Mouse (Mus musculus) ovary, postnatal 14 days (tissue): ENCODE data around the gene Traf4.

ENCODE experiments used
- DNase-seq: peaks from one replicate; pipeline ENCODE4 v3.0.0; 2022; ENCODE audit warnings: low spot score

Gene Traf4

DNA sequence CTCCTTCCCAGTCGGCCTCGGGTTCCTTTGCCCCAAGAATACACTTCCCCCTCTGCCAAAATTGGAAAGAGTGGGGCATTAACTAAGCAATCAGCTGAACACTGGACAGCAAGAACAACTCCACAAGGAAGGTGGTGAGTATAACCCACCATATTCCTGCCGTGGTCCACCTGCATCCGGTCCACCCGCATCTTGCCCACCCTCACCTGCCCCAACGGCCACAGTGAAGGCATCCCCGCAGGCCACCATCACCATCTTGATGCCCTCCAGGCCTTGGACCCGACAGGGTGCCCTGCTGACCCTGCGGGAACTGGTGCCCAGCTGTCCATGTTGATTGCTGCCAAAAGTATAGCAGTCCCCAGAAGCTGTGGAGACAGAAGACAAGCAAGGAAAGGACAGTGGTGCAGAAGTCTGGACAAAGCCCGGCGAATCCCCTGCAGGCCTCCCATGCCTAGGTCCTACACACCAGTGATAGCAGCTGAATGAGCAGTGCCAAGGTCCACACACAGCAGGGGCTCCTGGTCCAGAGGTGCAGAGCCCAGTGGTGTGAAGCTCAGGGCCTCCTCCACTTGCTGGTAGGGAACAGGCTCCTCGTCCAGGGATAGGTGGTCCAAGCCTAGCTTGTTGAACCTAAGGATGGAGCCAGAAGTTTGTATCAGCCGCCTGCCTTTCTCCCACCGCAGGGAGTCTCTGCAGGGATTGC lies 2.0 kb upstream of the Traf4 start:
- DNase-seq, result no peak

DNA sequence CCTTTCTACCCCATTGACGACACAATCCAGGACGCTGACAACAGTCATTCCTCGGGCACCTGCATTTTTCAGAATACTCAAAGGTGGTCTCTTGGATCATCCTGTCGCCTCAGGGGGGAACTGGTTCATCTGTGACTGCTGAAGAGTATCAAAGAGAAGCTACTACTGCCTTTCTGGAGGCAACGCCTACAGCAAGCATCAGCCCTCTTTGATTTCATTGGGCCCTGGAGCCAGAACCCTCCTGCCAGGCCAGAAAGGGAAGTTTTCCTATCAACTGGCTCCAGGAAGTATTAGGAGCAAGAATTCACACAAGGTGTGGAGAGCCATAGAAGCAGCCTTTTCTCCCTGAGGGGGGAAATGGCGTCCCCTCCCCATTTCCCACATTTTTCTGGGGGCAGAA lies 1.3 kb upstream of the Traf4 start:
- DNase-seq, result no peak

DNA sequence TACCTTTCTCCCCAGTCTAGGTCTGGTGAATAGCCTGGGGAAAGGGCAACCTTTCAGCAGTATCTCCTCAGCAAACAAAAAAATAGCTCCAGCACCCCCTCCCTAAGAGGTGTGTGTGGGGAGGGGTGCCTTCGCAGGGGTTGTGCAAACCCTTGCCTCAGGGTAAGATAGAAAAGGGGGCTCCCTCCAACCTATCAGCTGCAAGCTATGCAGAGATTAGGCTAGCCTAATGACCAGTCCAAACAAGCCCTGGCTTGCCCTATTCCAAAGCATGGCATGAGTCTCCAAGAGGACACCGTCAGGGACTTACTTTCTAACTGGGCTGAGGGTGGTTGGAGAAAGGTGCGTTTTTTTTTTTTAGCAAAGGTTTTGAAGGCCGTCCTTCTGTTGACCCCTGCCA lies 772 bp upstream of the Traf4 start:
- DNase-seq, result no peak

DNA sequence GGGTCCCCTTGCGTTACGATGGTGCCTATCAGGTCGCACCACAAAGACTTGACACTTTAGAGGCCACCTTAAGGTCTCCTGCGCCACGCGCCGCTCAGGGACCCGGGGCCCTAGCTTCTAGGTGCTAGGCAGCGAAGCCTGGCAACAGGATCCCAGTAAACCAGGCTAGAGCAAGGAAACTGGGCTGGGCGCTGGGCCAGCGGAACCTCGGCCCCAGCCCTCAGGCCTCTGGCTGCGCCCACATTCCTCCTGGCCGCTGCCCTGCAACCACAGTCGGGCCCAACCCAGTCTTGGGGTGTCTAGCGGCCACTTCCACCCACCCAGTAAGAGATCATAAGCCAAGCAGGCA lies 346 bp upstream of the Traf4 start:
- DNase-seq, result peak; percentile 56

DNA sequence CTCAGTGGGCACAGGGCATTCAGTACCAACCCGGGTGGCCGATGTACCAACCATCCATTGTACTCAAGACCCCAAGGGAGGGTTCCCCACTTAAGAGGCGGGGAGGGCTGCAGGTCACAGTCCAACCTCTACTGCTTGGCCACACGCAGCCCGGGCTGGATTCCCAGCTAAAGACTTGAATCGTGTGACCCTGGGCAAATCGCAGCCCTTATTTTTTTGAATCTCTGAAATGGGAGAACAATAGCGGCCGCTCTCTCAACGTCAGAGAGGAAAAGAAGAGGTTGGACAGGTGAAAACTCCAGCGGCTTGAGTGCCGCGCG lies 825 bp downstream of the Traf4 start:
- DNase-seq, result no peak

DNA sequence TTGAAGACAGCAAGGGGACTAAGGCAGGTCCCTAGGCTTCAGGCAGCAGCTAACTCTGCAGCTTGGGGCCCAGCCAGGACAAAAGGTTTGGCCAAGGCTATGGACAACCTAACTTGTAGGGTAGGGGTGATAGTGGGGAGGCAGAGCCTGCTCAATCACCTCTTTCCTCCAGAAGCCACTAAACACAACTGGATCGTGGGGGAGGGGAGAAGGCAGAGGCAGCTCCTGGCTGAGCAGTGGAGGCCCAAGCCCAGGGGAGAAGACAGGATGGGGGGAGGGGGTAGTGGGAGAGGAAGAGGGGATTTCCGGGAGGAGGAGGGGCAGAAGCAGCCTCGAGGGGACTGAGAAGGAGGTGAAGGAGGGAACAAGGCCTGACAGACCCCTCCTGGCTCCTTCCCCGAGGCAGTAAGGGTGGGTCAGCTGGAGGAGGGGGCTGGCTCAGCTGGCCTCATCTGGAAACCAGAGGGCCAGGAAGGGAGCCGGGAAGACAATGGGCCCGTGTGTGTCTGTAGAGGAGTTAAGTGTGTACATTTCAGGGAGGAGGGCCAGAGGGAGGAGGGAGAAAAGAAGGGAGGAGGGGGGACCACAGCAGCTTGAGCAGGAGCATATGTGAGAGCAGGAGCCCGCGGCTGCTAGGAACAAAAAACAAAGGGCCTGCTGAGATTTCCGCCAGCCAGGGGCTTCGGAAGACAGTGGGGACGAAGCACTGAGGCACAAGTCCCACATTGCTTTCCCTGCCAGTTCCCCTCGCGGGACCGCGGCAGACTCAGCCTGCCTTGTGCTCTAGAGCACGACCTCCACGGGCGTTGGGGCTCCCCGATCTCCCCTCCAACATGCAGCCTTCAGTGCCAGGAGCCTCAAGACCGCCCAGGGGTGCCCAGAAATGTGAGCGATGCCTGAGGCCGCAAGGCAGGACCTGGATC lies 1.4 kb downstream of the Traf4 start:
- peak; percentile 66 for DNase-seq

DNA sequence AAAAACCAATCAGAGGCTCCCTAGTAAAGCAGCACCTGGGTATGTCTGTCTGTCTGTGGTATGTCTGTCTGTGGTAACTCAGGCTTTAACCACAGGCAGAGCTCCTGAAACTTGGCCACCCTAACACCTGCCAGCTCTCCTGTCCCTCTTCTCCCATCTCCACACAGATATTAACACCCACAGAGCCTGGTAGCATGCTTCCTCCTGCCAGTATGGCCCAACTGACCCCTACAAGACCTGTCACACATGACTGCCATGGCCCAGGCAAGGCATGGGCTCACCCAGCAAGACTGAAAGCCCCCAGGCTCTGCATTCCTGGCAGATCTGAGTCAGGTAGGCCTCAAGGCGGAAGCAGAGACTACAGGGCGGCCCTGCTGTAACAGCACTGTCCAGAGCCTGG lies 2.3 kb downstream of the Traf4 start:
- DNase-seq, result no peak

DNA sequence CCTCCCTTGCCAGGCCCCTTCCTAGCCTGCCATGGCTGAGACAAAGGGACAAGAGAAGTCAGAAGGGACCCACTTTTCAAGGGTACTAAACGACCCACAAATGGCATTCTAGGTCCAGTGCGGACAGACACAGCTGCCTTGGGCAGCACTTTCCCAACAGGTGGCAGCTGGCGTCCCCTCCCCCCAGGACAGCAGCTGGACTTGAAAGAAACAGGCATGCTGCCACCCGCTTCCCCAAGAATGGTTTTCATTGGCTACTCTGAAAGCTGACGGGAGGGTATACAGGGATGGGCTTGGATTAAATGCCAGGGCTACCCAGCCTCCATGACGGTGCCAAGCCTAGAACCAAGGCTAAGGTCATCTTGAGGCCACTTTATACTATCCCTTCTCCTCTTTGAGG lies 2.9 kb downstream of the Traf4 start:
- DNase-seq, result no peak

DNA sequence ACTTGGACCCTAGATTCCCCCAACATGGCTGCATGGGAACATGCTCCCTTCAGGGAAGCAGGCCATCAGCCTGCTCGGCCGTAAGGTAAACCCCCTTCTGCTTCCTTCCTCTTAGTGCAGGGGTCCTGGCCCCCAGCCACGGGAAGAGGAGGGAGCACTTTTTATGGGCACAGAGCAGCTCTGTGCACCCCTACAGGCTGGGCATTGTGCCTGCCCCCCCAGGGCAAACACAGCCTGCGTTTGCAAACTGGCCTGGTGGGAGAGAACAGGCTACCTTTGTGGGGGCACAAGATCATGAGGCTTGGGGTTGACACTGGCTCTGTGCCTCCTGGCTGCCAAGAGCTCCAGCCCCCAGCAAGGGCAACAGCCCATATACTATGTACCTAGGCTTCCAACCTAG lies 3.4 kb downstream of the Traf4 start:
- no peak for DNase-seq

DNA sequence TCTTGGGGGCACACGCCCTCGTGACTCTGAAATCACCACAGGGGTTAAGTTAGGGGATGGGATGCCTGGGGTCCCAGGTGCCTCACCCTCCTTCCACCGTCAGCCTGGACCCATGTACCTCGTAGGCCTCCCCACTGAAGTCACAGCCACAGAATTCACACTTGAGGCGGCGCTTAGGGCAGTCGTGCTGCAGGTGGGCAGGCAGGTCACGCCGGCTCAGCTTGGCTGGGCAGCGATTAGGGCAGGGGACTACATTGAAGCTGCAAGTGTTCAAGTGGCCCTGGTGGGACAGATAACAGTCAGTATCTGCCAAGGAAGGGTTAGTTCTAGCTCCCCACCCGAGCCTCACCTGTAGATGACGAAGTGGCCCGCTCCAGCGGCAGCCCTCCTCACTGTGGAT lies 4.2 kb downstream of the Traf4 start:
- no peak for DNase-seq

DNA sequence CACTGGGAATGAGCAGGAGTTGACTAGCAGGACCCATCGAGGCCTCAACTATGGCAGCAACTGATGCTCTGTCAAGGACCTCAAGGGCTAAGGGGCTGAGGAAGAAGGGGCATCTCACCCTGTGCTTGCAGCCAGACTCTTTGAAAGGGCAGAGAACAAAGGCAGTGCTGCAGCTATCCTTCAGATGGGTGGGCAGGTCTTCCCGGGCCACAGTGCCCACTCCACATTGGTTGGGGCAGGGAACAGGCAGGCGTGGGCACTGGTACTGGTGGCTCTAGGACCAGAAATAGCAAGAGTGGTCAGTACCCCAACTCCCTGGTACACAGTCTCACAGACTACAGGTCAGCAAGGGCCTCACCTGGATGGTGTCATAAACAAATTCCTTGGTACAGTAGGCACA lies 4.7 kb downstream of the Traf4 start:
- DNase-seq, result no peak

DNA sequence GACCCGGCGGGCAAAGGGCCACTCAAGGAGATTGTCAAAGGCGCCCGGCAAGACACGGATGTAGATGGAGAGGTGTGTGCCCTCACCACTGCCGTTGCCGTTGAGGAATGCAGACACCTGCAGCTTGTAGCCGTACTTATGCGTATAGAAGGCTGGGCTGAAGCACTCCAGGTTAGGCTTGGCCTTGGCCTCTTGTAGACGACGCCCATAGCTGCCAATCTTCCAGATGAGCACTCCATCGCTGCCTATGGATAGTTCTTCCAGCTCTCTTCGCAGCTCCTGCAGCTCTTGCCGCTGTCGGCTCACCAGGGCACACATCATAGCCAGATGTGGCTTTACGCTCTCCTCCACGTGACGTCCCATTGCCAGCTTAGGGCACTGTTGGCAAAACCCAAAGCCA lies 5.2 kb downstream of the Traf4 start:
- DNase-seq, result no peak

DNA sequence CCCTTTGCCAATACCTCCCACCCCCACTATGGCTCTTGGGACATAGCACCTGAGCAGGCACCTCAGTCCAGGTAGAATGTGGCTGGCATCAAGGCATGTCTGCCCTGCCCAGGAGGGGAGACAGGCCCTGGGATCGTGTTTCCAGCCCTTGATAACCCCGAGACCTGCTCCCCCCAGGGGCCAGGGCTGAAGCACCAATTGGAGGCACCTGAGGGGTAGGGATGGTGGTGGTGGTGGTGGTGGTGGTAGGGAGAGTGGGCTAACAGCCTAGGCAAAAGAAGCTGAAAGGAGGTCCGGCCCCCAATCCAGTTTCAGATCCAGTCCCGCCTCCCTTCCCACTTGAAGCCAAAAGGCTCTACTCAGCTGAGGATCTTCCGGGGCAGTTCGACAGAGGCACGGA lies 5.8 kb downstream of the Traf4 start:
- no peak for DNase-seq

DNA sequence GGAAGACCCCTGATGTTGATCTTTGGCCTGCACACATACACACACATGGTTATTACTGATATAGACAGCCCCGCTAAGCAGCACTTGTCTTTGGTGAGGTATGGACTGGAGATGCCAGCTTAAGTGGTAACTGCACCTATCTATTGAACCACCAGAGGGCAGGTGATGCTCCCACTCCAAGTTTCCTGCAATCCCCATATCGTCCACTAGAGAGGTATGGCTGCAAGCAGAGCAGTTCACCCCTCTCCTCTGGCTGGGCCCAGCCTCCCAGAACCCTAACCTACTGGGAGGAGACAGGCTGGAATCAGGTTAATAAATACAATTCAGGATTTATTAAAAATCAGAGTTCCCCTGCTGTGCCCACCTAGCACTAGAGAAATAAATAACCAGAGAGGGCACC lies 6.3 kb downstream of the Traf4 start:
- peak; percentile 75 for DNase-seq

DNA sequence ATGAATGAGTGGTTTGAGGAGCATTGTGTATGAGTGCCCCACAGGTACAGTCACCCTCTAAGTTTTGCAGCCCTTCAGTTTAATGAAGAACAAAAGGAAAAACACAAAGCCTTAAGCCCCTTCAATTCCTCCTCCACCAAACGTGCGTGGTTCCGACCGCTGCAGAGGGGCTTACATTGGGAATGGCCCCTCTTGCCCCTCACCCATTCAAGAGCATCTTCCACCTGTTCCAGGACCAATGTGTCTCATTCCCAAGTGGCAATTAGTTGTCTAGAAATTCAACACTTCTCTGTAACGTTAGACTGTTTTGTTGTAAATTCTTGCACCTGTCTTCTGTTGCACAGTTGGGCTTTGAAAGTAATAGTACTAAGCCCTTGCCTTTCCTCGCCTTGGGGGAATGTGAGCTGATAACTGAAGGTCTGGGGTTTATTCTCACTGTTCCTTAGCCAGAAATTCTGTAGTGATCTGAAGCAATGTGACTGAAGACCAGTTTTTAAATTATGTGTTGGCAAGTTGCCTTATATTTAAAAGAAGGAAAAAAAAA lies 9.2 kb downstream of the Traf4 start:
- DNase-seq, result no peak

DNA sequence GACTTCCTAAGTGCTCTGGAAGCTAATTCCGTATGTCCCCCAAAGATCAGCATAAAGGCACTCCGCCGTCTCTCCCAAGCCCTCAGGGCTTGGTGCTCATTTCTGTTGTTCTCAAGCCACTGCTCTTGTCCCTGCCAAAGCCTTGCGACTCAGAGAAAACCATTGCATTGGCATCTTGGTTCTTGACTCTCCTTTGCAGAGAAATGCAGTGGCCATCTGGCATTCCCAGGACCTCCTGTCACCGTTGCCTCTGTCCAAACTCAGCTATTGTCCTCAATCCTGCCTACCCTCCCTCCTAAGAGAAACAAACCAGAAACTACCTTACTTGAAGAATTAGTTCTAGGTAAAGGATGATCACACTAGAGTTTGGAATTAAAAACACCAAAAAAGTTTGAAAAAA lies 9.7 kb downstream of the Traf4 start:
- no peak for DNase-seq

DNA sequence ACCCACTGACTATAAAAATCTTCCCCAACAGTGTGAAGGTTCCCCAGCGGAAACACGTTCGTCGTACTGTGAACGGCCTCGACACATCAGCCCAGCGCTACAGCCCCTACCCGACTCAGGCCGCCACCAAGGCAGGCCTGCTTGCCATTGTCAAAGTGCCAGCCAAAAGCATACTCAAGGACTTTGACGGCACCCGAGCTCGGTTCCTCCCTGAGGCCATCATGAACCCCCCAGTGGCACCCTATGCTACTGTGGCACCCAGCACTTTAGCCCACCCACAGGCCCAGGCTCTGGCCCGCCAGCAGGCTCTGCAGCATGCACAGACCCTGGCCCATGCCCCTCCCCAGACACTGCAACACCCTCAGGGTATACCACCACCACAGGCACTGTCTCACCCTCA lies 11.6 kb downstream of the Traf4 start:
- no peak for DNase-seq

DNA sequence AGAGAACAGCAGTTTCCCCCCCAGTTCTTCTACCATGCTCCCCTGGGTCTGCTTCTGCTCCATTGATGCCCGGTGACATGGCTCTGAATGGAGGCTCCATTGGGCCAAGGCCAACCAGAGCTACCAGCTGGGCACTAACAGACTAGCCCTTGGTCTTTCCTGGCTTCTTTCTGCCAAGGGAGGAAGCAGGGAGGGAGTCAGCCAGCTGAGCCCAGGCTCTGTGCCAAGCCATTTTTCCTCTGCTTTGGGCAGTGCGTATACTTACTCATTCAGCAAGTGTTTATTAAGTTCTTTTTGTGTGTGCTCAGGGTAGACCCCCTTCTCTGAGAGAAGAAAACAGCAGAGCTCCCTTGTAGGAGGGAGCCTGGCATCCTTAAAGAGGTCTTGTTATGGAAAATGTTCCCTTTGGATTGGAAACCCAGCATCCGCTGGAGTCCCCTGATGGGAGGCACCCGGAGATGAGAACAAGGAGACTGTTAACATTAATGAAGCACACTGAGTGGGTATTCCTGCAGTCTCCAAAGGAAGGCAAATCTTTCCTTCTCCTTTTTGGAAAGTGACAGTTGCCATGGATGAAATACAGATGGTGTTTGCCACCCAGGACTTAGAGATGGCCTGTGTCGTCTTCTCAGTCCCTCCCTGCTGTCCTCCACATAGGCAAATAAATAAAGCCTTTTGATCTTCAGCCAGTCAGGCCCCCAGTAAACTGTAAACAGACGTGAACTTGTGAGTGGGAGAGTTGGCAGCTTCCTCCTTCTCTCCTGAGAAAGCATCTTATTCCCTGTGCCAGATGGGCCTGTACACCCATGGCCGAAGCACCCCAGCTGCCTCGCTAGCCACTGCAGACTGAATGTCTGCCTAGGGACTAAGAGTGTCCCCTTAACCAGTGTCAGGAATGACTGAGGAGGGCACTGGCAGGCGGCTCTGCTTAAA lies 12.8 kb downstream of the Traf4 start:
- peak; percentile 54 for DNase-seq

DNA sequence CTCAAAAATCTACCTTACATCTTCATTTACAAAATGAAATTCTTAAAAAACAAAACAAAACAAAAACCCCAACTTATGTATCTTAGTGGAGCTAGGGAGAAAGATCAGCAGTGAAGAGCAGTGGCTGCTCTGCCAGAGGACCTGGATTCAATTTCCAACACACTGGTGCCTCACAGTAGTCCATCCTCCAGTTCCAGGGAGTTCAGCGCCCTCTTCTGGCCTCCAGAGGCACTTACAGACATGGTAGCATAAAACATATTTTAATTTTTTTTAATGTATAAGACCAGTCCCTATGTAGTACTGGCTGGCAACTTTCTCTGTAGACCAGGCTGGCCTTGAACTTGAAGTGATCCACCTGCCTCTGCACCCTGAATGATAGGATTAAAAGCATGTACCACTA lies 14.2 kb downstream of the Traf4 start:
- DNase-seq, result no peak

DNA sequence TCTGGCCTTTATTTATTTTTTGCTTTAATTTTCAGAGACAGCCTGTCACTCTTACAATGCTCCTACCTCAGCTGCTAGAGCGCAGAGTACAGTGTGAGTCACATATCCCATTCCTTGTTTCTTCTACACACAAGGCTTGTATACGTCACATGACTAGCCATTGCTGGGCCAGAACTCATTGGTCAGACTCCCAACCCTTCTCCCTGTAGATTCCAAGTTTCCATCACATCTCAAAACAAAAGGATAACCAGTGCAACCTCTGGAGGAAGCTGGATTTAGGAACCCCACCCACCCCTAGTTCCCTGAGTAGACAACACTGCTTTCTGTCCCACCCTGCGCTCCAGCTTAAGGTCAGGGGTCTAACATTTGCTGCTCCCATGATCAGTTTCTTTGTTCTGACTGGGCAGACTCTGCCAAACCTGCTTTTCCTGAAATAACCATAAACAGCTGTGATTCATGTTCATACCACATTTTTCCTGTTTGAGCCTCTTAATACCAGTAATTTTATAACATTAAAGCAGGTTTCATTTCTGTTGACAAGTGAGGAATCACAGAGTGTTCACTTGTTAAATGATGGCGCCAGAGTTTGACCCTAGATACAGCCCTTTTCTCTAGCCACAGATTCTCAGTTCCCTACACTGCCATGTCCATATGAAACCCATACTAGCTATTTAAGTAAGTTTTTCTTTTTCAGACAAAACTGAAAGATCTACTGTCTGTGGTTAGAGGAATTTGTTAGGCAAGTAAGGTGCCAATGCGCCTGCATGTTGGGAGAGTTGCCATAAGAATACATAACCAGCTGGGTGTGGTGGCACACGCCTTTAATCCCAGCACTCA lies 18.5 kb downstream of the Traf4 start:
- no peak for DNase-seq

DNA sequence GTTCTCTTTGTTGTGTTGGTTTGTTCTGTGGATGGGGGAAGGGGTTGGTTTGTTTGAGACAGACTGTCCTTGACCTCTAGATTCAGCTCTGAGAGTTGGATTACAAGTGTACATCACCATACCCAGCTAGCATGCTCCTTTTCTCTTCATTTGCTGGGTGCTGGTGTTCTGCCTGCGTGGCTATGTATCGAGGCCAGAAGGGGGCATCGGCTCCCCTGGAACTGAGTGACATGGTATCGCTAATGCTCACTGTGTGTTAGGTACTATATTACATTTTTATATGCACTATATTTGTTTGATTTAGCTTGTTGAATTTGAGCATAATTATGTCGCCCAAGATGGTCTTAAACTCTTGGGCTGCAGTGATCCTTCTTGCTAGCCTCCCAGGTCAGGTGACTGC lies 19.2 kb downstream of the Traf4 start:
- DNase-seq, result no peak

DNA sequence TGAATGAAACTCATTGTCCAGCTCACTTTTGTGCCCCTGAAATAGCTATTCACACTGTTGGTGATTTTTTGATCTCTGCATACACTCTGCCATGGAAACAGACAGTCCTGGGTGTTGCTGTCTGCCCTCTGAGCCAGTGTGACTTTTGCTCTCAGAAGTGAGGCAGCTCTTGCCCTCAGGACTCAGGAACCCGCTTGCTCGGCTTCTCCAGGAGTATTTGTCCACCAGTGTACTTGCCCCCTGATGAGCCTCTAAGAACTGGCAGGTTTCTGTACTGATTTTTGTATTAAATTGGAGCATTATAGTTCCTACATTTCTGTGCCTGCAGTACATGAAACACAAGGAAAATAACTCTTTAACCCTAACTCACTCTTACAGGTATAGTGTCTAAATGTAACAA lies 21.9 kb downstream of the Traf4 start:
- DNase-seq, result no peak
